Mouse (Mus musculus) 416B (cell line): ENCODE data around the gene Vmac.

ENCODE experiments used
- DNase-seq: peaks from one replicate; pipeline ENCODE4 v3.0.0; 2011; ENCODE audit warnings: low read depth

The Vmac gene

DNA sequence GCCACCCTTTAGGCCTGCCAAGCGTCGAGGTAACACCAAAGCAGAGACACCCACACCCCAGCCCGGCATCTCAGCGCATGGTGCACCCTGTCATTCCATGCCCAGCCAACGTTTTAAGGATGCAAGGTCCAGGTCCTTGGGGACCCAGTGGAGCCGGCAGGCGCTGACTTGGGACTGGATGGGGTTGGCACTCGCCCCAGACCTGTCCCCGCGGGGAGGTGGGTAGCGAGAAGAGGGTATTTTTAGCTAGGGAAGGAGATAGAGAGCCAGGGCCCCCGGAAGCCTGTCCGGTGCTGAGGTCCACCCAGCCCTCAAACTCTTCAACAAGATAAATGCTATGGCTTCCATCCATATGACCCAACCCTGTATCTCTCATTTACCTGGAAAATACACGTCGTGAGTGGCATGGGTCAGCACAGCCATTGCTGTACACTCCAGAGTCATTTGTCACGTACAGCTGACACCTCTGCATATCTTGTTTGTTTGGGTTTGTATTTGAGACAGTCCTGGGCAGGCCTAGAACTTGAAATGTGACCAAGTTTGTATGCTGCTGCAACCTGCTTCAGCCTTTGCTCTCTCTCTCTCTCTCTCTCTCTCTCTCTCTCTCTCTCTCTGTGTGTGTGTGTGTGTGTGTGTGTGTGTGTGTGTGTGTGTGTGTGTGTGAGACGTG is 22.4 kb upstream of the Vmac start:
- no peak for DNase-seq

DNA sequence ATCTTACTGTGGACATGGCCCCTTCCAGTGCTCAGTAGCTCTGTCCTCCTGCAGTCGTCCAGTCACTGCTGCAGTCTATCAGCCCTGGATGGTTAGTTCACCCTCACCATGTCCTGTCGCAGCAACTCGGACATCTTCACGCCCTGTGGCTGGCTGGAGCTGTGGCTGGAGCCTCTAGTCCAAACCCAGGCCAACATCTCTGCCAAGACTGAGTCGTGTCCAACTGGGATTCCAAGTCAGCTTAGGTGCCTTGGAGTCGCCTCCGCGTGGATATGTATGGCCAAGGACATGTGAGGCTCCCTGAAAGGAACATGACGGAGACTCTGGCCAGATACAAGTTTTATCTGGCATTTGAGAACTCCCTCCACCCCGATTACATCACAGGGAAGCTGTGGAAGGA is 20.4 kb upstream of the Vmac start:
- no peak for DNase-seq

DNA sequence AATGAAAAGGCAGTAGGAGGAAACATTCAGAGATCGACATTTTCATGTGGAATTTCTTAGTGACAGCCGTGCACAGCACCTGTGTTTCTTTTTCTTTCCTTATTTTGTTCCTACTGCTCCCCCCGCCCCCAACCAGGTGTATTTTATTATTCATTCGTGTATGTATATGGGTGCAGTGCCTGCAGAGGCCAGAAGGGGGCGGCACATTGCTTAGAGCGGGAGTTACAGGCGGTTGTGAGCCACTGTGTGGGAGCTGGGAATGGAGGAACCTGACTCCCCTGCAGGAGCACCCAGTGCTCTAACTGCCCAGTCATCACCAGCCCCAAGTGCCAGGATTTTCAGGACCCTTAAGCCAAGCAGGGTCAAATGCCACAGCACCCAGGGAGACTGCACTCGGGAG is 18.7 kb upstream of the Vmac start:
- peak; percentile 32 for DNase-seq

DNA sequence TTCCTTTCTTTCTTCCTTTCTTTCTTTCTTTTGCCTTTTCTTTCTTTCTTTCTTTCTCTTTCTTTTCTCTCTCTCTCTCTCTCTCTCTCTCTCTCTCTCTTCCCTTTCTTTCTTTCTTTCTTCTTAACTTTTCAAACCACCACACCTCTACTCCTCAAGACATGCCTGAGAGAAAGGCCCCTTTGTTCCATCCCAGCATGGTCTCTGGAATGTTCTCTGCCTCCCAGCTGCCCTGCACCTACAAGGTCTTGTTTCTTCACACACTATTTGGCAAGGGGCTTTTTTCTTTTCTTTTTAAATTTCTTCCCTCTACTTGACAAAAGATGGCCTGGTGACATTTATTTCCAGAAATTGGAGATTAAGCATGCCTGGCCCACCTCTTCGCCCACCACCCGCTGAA is 11.8 kb upstream of the Vmac start:
- DNase-seq: no peak

DNA sequence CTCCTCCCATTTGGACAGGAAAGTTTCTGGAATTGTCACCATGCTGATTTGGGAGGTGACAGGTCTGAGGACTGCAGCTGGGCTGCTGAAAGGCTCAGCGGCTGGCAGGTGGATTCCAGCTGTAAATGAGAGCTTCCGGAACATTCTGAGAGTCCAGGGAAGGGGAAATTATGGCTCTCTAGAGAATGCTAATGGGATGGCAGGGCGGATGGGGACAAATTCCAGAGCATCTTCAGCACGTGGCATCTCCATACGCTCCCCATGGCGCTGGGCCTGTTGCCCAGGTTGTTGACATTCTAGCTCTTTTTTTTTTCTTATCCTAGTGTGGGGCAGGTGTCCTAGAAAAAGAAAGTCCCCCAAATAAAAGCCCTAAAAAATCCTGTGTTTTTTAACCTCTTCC is 11.3 kb upstream of the Vmac start:
- no peak for DNase-seq

DNA sequence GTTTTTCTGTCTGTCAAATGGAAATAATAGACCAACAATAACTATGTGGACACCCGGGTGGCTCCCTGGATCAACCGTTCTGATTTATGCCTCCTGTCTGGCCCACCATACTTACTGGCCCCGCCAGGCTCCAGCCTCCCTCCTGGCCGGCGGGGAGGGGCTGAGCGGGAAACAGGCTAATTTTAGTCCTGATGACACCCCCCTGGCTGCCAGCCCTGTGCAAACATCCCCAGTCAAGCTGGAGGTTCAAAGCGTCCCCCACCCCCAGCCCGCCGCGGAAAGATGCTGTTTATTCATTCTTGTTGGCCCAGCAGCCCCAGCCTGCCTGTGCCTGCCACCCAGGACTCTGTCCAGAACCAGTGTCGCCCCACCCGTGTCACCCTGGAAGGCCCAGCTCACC is 10.3 kb upstream of the Vmac start:
- DNase-seq: no peak

DNA sequence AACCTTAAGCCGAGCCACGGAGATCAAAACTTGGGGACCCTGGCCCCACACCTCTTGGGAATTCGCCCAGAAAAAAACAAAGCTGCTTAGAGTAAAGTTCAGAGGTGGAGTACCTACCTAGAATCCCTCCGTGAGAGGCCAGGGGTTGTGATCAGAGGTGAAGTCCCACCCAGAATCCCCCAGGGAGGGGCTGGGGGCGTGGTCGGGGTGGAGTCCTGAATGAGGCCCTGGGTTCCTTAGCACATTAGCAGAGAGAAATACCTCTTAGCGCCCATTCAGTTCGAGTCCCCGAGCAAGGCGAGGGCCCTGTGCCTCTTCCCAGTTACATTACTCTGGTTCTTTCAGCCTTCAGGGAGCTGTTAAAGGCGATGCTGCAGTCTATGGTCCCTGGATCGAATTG is 9.8 kb upstream of the Vmac start:
- no peak for DNase-seq

DNA sequence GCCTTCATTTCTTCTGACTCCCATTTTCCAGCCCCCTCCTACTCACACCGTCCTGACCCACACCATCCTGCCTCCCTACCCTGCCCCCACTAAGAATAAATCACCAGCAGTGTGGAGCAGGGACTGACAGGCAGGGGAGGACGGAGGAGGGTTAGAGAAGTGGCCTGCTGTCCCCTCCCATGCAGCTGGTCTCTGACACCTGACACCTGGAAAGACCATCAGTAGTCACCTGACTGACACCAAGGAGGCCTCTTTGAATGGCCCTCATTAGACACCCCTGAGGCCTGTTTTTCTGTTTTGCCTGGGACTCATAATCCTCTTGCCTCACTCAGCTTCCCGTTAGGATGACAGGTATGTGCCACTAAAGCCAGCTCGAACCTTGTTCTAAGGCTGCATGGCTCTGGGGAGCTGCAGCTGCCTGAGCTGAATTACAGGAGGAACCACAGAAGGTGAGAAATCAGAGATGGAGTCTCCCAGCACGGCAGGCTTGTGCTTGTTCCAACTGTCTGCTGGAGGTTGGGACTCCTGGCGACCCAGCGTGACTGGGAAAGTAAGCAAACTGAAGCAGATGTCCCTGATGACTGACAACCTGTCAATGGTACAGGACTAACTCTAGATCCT is 9.3 kb upstream of the Vmac start:
- no peak for DNase-seq

DNA sequence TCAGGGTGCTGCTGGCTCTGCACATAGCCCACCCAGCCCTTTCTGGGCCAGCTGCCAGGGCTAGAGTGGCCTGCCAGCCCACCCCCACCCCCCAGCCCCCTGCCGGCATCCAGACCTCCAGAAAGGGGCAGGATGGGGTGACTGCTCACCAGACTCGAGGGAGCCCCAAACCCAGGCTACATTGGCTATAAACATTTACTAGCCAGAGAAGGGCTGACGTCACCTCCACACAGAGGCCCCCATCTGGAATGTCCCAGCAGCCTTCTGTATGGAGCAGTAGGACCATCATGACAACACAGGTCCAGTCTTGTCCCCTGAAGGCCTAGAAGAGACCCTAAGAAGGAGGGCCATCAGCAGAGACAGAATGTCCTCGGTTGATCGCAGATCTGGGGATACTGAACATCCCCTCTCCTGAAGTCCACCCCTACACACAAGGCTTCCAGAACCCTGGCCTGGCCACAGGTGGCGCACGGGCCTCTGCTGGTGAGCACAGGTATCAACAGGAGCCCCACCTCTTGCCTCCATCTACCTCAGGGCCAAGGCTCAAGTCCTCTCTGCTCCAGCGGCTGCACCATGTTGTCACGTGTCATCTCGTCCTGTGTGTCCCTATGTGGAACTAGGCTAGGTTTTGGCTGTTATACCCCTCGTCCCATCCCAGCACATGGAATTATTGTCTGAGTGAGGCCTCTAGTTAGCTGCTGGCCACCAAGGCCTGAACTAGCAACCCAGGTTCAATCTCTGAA is 5.8 kb upstream of the Vmac start:
- DNase-seq: no peak

DNA sequence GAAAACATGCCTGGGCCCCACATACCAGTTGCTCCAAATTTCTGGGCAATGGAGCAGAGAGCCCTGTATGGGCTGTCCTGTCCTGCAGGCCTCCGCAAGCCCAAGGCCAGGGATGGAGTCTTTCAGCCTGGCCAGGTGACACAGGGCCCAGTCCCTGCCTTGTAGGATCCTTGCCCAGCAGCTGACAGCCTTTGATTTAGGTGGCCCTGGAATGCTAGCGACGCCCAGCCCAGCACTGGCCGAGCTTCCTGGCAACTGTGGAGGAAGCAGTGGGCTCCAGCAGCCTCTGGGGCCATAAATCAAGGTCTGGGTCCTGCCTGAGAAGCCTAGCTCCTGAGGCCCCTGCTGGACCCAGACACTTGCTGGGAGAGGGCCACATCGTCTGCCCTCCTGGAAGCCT is 4.6 kb upstream of the Vmac start:
- no peak for DNase-seq

DNA sequence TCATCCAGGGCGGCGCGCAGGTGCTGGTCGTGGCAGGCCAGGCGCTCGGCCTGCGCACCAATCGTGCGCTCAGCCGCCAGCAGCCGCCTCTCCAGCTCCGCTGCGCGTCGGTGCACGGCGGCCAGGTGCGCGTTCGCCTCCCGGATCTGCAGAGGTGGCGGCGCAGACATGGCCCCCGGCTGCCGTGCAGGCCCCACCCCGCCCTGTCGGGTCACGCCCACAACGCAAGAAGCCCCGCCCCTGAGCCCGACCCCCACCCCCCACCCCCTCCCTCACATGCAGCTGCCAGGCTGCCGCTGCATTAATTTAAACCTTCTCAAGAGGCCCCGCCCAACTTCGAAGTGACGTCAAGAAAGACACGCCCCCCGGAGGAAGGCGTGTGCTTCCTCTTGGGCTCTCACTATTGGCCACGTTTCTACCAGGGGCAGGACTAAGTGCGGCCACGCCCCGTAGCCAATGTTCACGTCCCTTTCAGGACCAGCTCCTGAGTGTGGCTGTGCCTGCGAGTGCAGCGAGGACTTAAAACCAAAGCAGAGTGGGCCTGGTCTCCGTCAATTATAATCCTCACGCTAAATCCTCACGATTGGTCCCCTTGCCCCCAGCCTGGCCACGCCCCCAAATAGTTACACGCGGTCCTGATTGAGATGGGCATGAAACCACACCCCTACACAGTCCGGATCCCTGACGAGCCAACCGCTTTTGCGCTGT is 1.0 kb downstream of the Vmac start:
- peak; percentile 96 for DNase-seq

DNA sequence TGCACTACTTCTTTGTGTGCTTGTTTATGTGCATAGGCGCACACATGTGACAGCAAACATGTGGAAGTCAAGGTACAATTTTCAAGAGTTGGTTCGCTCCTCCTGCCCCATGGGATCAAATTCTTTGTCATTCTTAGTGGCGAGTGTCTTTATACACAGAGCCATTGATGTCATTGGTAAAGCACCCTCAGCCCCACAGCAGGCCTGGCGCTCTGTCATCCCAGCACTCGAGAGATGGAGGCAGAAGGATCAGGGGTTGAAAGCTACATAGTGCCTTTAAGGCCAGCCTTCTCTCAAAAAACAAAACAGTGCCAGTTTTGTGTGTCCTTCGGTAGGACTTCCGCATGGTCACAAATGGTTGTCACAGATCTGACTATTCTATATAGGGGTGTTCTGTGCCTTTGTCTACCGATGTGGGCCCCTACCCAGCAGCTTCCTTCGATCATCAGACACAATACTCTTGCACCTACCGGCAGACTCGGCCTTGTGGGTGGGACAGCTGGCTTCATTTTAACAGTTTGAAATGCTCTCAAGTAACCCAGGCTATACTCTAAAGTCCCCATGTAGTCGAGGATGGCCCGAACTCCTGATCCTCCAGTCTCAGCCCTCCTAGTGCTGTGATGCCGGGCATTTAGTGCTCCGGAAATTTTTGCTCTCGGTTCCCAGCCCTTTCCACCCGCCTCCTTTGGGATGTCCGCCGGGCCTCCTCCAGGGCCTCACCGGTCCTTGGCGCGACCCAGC is 1.7 kb downstream of the Vmac start:
- DNase-seq: no peak

DNA sequence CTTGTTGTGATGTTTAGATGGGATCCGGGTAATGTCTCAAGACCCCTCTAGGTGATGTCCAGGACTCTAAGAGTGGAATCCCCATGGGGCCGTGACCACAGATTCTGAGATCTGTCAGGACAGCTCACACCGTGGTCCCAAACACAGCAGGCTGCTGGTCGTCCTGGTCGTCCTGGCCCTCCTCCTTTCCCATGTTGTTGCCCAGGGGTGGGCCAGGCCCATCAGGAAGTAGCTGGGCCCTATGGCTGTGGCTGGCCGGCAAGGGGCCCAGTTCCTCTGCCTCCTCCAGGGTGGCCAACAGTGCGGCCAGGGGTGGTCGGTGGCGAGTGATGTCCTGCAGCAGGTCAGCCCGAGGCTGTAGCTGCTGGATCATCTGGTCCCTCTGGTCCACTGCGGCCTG is 2.5 kb downstream of the Vmac start:
- no peak for DNase-seq

DNA sequence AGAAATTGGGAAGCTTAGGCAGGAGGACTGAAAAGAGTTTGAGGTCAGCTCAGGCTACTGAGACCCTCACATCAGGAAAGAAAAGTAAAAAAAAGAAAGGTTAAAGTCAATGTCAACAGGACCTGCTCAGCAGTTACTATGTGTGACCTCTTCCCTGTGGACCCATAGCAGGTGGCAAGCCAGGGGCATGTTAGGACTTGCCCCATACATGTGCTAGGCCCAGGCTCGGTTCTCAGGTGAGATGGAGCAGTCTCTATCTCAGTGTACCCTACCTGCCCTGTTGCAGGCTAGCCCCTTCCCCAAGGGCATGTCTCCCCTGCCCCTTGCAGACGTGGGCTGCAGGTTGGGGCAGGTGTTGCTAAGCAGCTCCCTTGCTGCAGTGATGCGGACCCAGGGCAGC is 8.1 kb downstream of the Vmac start:
- no peak for DNase-seq

DNA sequence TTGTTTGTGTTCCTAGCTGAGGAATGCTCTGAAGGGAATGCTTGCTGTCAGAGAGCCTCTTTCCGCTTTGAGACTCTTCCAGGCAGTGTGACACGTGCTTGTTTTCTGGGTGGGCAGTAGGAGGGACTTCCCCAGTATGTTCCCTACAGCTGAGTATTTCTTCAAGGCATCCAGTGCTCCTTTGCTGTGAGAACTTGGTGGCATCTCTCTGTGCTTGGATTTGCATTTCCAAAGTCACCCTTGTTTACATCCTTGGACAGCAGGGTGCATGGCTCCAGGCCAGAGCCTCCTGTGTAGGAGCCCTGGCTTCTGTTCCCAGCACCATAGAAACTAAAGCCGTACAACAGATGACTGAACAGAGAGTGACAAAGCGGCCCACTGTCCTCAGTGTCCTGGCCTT is 9.1 kb downstream of the Vmac start:
- no peak for DNase-seq

DNA sequence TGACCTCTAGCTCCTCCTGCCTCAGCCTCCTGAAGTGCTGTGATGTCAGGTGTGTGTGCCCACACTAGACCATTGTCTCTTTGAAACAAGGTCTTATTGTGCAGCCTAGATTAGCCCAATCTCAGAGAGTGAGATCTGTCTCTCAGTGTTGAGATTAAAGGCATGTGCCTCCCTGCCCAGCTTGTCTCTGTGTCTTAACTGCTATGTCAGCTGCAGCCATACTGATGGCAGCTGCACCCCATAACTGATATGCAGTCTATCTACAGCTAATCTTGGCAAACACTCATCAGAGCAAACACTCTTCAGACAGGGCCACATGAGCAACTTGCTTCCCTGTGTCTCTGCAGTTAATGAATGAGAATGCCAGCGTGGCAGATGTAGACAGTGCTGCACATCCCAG is 11.3 kb downstream of the Vmac start:
- DNase-seq: no peak

DNA sequence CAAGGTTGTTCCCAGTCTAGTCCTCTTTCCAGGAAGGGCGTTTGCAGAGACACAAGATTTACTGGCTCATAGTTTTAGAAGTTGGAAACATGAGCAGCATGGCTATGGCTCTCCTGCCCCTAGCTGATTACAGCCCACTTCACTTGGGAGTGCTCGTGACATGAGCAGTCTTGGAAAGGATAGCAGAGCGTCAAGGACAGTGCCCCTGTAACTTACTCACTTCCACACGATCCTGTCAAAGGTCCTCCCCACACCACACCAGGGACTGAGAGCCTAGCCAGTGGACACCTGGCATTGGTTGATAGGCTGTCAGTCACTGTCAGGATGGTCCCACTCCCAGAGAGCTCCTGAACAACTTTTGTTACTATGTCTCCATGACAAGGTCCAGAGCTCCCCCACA is 14.8 kb downstream of the Vmac start:
- DNase-seq: no peak

DNA sequence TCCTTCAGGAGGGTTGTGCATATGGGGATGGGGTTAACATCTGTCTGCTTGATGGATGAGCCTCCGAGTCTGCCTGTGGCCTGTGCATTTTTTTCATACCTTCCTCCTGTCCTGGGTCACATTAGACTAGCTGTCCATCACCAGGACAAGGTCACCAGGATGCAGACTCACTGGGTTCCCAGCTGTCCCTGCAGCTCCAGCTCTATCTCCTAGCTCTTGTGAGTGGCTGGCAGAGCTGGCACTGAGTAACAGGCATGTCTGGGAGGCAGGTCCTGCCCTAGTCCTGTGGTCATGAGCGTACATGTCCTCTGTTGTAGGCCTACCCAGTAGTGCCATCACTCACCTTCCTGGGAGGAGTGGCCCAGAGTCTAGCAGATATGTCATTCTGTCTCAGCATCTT is 17.4 kb downstream of the Vmac start:
- no peak for DNase-seq

DNA sequence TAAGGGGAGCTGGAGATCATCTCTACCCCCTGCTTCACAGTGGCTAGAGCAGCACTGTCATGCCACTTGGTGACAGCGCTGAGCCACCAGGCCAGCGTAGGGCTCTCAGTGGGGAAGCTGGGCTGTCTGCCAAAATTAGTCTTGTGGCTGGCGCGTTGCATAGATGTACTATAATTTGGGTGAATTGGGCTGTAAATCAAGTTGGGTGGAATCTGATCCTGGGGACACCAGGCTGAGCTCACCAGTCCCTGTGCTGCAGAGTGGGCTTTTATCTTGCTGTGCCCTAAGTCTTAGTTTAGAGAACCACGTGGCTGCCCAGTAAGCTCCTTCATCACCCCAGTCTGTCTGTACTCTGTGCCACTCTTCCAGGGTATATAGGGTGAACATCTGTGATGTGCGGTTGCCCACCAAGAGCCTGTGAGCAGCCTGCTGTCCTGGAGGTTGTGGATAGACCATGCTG is 23.9 kb downstream of the Vmac start:
- peak; percentile 80 for DNase-seq

DNA sequence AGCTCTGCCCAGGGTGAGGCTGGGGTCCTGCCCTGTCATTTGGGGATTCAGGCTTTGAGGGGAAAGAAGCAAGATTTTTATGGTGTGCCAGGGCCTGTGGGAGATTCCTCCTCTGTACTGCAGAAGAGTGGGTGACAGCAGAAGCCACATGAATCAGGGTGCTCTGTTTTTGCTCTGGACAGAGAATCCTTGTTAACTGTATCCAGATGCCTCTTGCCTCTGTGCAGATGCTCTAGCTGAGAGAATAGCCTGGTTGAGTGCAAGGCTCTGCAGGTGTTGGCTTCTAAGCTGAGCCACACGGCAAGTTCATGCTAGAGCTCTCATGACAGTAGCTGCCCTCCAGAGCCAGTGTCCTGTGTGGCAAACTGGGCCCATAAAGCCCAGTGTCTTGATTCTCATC is 24.4 kb downstream of the Vmac start:
- DNase-seq: no peak

DNA sequence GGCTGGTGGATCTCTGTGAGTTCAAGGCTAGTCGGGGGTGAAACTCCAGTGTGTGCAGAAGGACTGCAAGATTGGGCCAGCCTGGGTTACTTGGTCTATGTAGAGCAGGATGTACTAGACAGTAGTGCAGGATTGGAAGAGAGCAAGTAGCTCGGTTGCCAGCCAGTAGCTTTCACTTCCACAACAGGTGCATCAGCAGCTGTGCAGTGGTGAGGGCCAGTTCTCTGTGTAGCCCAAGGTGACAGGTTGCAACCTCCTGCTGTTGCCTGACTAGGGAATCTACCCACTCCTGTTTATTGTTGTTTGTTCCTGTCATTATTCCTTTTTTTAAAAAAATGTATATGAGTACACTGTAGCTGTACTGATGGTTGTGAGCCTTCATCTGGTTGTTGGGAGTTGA is 29.1 kb downstream of the Vmac start:
- no peak for DNase-seq

DNA sequence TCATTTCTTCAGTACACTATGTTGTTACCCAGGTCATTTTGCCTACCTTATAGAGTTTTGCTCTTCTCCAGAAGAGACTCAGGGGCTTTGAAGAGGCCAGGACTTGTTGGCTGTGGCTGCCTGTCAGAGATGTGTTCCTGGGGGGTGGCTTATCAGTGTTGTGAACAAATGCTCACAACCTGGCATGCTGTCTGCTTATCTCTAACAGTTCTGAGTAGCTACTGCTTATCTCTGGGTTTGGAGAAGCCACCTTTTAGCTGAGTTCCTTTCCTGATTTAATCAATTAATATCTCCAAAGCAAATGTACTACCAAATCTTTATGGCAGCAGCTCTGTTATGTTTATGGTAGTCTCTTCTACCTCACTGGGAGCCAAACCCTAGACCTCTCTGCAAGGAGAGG is 29.8 kb downstream of the Vmac start:
- DNase-seq: peak; percentile 70
